Mouse (Mus musculus): ENCODE measurements around the gene Aqp3.

The Aqp3 gene

GRCm38 (mm10) chr4:41056742-41057332 is 41.1 kb downstream of the Aqp3 start:
- no peak for DNase-seq

GRCm38 (mm10) chr4:41056253-41056652 is 41.7 kb downstream of the Aqp3 start:
- DNase-seq: no peak

GRCm38 (mm10) chr4:41055111-41055510 is 42.9 kb downstream of the Aqp3 start:
- DNase-seq: no peak

GRCm38 (mm10) chr4:41051781-41052180 is 46.2 kb downstream of the Aqp3 start:
- no peak for DNase-seq

- peak; percentile 83 for DNase-seq
Measured at GRCm38 (mm10) chr4:41050726-41051675, 47.0 kb downstream of the Aqp3 start.

GRCm38 (mm10) chr4:41048926-41049325 is 49.1 kb downstream of the Aqp3 start:
- no peak for DNase-seq

- no peak for DNase-seq
Measured at GRCm38 (mm10) chr4:41047524-41048271, 50.3 kb downstream of the Aqp3 start, which contains the start of gene Aqp7. Gene Aqp7, minus strand, starts transcription at chr4:41048139.

- DNase-seq: no peak
Measured at GRCm38 (mm10) chr4:41046254-41046795, 51.7 kb downstream of the Aqp3 start.

GRCm38 (mm10) chr4:41045288-41045687 is 52.7 kb downstream of the Aqp3 start:
- no peak for DNase-seq

- no peak for DNase-seq
Measured at GRCm38 (mm10) chr4:41043961-41044360, 54.0 kb downstream of the Aqp3 start.

GRCm38 (mm10) chr4:41042880-41043279 is 55.1 kb downstream of the Aqp3 start:
- DNase-seq: no peak

All from cerebellum, adult 8-10 months (tissue).